Mouse (Mus musculus): ENCODE results near the gene Gm15130. TPM values are rescaled to one million over a fixed set of nuclear protein-coding genes. Genes with fewer than 3 reads are reported as not detected.

Gene Gm15130
- not detected for polyA plus RNA-seq (2012; fragmentation: generic; extraction: Trizol)

DNA sequence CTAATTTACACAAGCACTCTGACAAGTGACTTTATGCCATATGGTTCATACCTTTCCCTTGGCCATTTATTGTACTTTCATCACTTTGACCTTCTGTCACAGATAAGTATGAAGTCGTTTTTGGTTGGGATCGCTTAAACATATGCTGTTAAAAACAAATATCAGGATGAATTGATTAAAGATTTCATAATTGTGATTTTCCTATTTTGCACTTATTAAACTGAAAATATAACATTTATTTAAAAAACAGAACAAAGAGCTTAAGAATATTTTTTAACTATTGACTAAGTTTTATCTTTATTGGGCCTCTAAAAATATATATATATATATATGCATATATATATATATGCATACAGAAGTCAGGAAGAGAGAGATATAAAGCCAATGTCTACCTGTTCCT lies at the start of gene Gm15130:
Gene Gm15130, minus strand, starts transcription at position 101 of the 400 bp plus-strand sequence.
- Histone ChIP-seq H3K4me2 (ENCODE audit: low read depth) (no peak within 1 kb of the TSS), H3K79me2 (ENCODE audit: control insufficient read depth, insufficient read depth) (no peaks in the 10 kb centered on the region), H3K36me3 (ENCODE audit: control insufficient read depth, insufficient read depth) (no peaks in the 10 kb centered on the region), H3ac (ENCODE audit: control insufficient read depth, insufficient read length) (no peak within 1 kb of the TSS), H3K4me3 (no peak within 1 kb of the TSS), H3K27me3 (ENCODE audit: control insufficient read depth, insufficient read depth, insufficient read length) (no peaks in the 10 kb centered on the region)
- TF ChIP-seq SRF (IDR thresholded peaks at IDR 0.05; ENCODE audit: control insufficient read depth, insufficient read length, low read depth) (no peak), TCF12 (IDR thresholded peaks at IDR 0.05; ENCODE audit: insufficient read depth, poor library complexity, severe bottlenecking) (no peak), TCF3 (IDR thresholded peaks at IDR 0.05; ENCODE audit: insufficient read length, low read depth) (no peak), POLR2AphosphoS2 (IDR thresholded peaks at IDR 0.05; ENCODE audit: insufficient read length, low read depth) (no peak), REST (IDR thresholded peaks at IDR 0.05; ENCODE audit: insufficient read depth, insufficient read length) (no peak), MYOD1 (IDR thresholded peaks at IDR 0.05; ENCODE audit: control insufficient read depth in 1 of 3, insufficient read length in 2 of 3, low read depth in 2 of 3) (no peak), USF1 (IDR thresholded peaks at IDR 0.05; ENCODE audit: low read depth) (no peak), MYOG (IDR thresholded peaks at IDR 0.05; ENCODE audit: control insufficient read depth in 1 of 3, insufficient read depth in 1 of 3, insufficient read length in 2 of 3, low read depth in 2 of 3) (no peak), CEBPB (IDR thresholded peaks at IDR 0.05; ENCODE audit: insufficient read depth, poor library complexity, severe bottlenecking) (no peak), MAX (IDR thresholded peaks at IDR 0.05; ENCODE audit: low read depth) (no peak), E2F4 (IDR thresholded peaks at IDR 0.05; ENCODE audit: insufficient read depth) (no peak), POLR2A (IDR thresholded peaks at IDR 0.05; ENCODE audit: insufficient read length, low read depth) (no peak)

DNA sequence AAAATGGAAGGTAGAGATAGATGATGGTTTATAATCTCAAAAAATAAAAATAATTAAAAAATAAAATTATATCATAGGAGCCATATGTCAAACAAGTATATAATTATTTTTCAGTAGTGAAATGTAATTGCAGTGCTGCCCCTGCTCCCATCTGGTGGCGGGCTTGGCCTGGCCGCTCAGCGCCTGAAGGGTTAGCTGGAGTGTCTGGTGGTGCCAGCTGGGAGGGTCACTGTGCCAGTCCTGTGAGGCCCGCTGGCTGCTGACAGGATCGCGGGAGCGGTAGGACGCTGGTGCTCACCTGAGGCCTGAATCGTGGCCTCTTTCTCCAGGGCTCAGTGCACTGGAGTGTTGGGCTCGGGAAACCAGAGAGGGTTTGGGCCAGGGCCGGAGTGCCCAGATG lies 29.3 kb upstream of the Gm15130 start:
- Histone ChIP-seq H3K4me3 (no peak overlapping the region), H3K4me2 (ENCODE audit: low read depth) (no peak overlapping the region), H3ac (ENCODE audit: control insufficient read depth, insufficient read length) (no peak overlapping the region), H3K79me2 (ENCODE audit: control insufficient read depth, insufficient read depth) (no peaks in the 10 kb centered on the region), H3K27me3 (ENCODE audit: control insufficient read depth, insufficient read depth, insufficient read length) (no peaks in the 10 kb centered on the region), H3K36me3 (ENCODE audit: control insufficient read depth, insufficient read depth) (no peaks in the 10 kb centered on the region)
- no peak for TF ChIP-seq E2F4 (IDR thresholded peaks at IDR 0.05; ENCODE audit: insufficient read depth)
- TF ChIP-seq TCF12 (IDR thresholded peaks at IDR 0.05; ENCODE audit: insufficient read depth, poor library complexity, severe bottlenecking): no peak
- TF ChIP-seq MAX (IDR thresholded peaks at IDR 0.05; ENCODE audit: low read depth): no peak
- TF ChIP-seq MYOG (IDR thresholded peaks at IDR 0.05; ENCODE audit: control insufficient read depth in 1 of 3, insufficient read depth in 1 of 3, insufficient read length in 2 of 3, low read depth in 2 of 3): no peak
- TF ChIP-seq TCF3 (IDR thresholded peaks at IDR 0.05; ENCODE audit: insufficient read length, low read depth): no peak
- no peak for TF ChIP-seq MYOD1 (IDR thresholded peaks at IDR 0.05; ENCODE audit: control insufficient read depth in 1 of 3, insufficient read length in 2 of 3, low read depth in 2 of 3)
- no peak for TF ChIP-seq POLR2AphosphoS2 (IDR thresholded peaks at IDR 0.05; ENCODE audit: insufficient read length, low read depth)
- no peak for TF ChIP-seq POLR2A (IDR thresholded peaks at IDR 0.05; ENCODE audit: insufficient read length, low read depth)
- TF ChIP-seq CEBPB (IDR thresholded peaks at IDR 0.05; ENCODE audit: insufficient read depth, poor library complexity, severe bottlenecking): no peak
- no peak for TF ChIP-seq SRF (IDR thresholded peaks at IDR 0.05; ENCODE audit: control insufficient read depth, insufficient read length, low read depth)

DNA sequence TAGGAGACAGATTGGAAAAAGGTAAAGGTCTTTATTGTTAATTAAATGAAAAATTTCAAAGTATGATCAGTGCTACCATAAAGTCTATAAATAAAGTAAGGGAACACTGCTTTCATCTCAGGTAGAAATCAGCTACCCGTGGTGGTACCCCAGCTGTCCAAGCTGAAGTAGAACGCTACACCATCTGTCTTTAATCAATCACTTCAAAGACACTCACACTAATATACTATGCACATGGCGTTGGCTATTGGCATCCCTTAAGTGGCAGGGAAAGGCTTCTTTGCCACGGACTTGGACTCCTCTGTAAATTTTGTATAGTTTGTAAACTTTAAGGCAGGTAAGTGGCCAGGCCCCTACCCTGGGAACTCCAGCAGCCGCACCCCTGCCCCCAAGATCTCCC lies 17.0 kb downstream of the Gm15130 start:
- no peak for TF ChIP-seq MYOD1 (IDR thresholded peaks at IDR 0.05; ENCODE audit: control insufficient read depth in 1 of 3, insufficient read length in 2 of 3, low read depth in 2 of 3)
- TF ChIP-seq MYOG (IDR thresholded peaks at IDR 0.05; ENCODE audit: control insufficient read depth in 1 of 3, insufficient read depth in 1 of 3, insufficient read length in 2 of 3, low read depth in 2 of 3): no peak
- TF ChIP-seq POLR2AphosphoS2 (IDR thresholded peaks at IDR 0.05; ENCODE audit: insufficient read length, low read depth): no peak
- no peak for TF ChIP-seq MAX (IDR thresholded peaks at IDR 0.05; ENCODE audit: low read depth)
- TF ChIP-seq TCF3 (IDR thresholded peaks at IDR 0.05; ENCODE audit: insufficient read length, low read depth): no peak
- no peak for TF ChIP-seq TCF12 (IDR thresholded peaks at IDR 0.05; ENCODE audit: insufficient read depth, poor library complexity, severe bottlenecking)
- no peak for TF ChIP-seq REST (IDR thresholded peaks at IDR 0.05; ENCODE audit: insufficient read depth, insufficient read length)
- no peaks in the 10 kb centered on the region for H3K36me3 ChIP-seq (ENCODE audit: control insufficient read depth, insufficient read depth)
- no peak overlapping the region for H3K4me2 ChIP-seq (ENCODE audit: low read depth)
- no peak overlapping the region for H3ac ChIP-seq (ENCODE audit: control insufficient read depth, insufficient read length)
- no peaks in the 10 kb centered on the region for H3K79me2 ChIP-seq (ENCODE audit: control insufficient read depth, insufficient read depth)
- H3K4me3 ChIP-seq: no peak overlapping the region
- H3K27me3 ChIP-seq (ENCODE audit: control insufficient read depth, insufficient read depth, insufficient read length): no peaks in the 10 kb centered on the region

DNA sequence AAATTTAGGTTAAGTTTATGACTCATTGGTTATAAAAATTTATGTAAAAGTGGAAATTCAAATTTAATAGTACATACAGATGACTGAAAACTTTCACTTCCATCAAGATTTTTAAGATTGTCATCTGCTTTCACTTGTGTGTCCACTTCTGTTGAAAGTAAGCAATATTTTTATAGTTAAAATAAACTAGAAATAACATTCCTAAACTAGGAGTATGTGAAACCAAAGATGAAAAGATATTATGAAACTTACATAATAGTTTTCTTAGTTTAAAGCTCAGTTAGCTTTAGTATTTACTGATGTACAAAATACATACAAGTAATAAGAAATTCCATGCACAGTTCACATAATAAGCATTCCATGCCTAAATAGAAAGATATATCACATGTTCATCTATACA lies 46.9 kb downstream of the Gm15130 start, which contains the start of gene Gm13941:
Gene Gm13941, minus strand, starts transcription at position 101 of the 400 bp plus-strand sequence.
- Histone ChIP-seq H3K4me3 (no peak within 1 kb of the TSS), H3K4me2 (ENCODE audit: low read depth) (no peak within 1 kb of the TSS), H3K27me3 (ENCODE audit: control insufficient read depth, insufficient read depth, insufficient read length) (no peaks in the 10 kb centered on the region), H3K36me3 (ENCODE audit: control insufficient read depth, insufficient read depth) (no peaks in the 10 kb centered on the region), H3ac (ENCODE audit: control insufficient read depth, insufficient read length) (no peak within 1 kb of the TSS), H3K79me2 (ENCODE audit: control insufficient read depth, insufficient read depth) (no peaks in the 10 kb centered on the region)
- no peak for TF ChIP-seq POLR2A (IDR thresholded peaks at IDR 0.05; ENCODE audit: insufficient read length, low read depth)
- TF ChIP-seq TCF3 (IDR thresholded peaks at IDR 0.05; ENCODE audit: insufficient read length, low read depth): no peak
- no peak for TF ChIP-seq TCF12 (IDR thresholded peaks at IDR 0.05; ENCODE audit: insufficient read depth, poor library complexity, severe bottlenecking)
- no peak for TF ChIP-seq CEBPB (IDR thresholded peaks at IDR 0.05; ENCODE audit: insufficient read depth, poor library complexity, severe bottlenecking)
- no peak for TF ChIP-seq MYOG (IDR thresholded peaks at IDR 0.05; ENCODE audit: control insufficient read depth in 1 of 3, insufficient read depth in 1 of 3, insufficient read length in 2 of 3, low read depth in 2 of 3)
- TF ChIP-seq MAX (IDR thresholded peaks at IDR 0.05; ENCODE audit: low read depth): no peak

Other genes with a start within 250 kb of the Gm15130 start
- gene Ano3, start 202.0 kb downstream of the Gm15130 start, polyA plus RNA-seq (2012; fragmentation: generic; extraction: Trizol): 0.05 TPM
- gene Gm13941, start 47.0 kb downstream of the Gm15130 start, polyA plus RNA-seq (2012; fragmentation: generic; extraction: Trizol): not detected
- gene 4930430A15Rik, start 76.7 kb upstream of the Gm15130 start, polyA plus RNA-seq (2012; fragmentation: generic; extraction: Trizol): not detected
- not detected for gene Olfr1275, start 82.3 kb upstream of the Gm15130 start, polyA plus RNA-seq (2012; fragmentation: generic; extraction: Trizol)
- not detected for gene Olfr1276, start 101.6 kb upstream of the Gm15130 start, polyA plus RNA-seq (2012; fragmentation: generic; extraction: Trizol)
- not detected for gene Olfr1277, start 121.2 kb upstream of the Gm15130 start, polyA plus RNA-seq (2012; fragmentation: generic; extraction: Trizol)
- gene Olfr1278, start 137.2 kb upstream of the Gm15130 start, polyA plus RNA-seq (2012; fragmentation: generic; extraction: Trizol): not detected
- gene Olfr1279, start 147.7 kb upstream of the Gm15130 start, polyA plus RNA-seq (2012; fragmentation: generic; extraction: Trizol): not detected
- not detected for gene Olfr1280, start 161.1 kb upstream of the Gm15130 start, polyA plus RNA-seq (2012; fragmentation: generic; extraction: Trizol)
- not detected for gene Olfr1281, start 173.6 kb upstream of the Gm15130 start, polyA plus RNA-seq (2012; fragmentation: generic; extraction: Trizol)
- not detected for gene Olfr1282, start 183.1 kb upstream of the Gm15130 start, polyA plus RNA-seq (2012; fragmentation: generic; extraction: Trizol)
- gene Olfr1283, start 213.9 kb upstream of the Gm15130 start, polyA plus RNA-seq (2012; fragmentation: generic; extraction: Trizol): not detected
- gene Olfr1284, start 222.6 kb upstream of the Gm15130 start, polyA plus RNA-seq (2012; fragmentation: generic; extraction: Trizol): not detected

Measured in myocyte (in vitro differentiated cells).